Mouse (Mus musculus) brain, embryonic 14.5 days (tissue): ENCODE data around the gene Zzz3. TPM values are rescaled to one million over a fixed set of nuclear protein-coding genes. Genes with fewer than 3 reads are reported as not detected.

Source experiments
- DNase-seq: peaks from one replicate; pipeline ENCODE4 v3.0.0-alpha.2; 2011; ENCODE audit warnings: low read depth
- CTCF ChIP-seq: fragments of 200-500 bp; IDR thresholded peaks from 2 replicates; pipeline ENCODE4 v1.5.1; 2012; ENCODE audit warnings: inconsistent platforms, mild to moderate bottlenecking, moderate library complexity, borderline replicate concordance; ENCODE audit not compliant: insufficient read depth, insufficient read length; ENCODE audit errors: extremely low read depth
- POLR2A ChIP-seq: fragments of 200-500 bp; IDR thresholded peaks from 2 replicates; pipeline ENCODE4 v1.6.1; 2012; ENCODE audit warnings: mild to moderate bottlenecking, inconsistent platforms, borderline replicate concordance; ENCODE audit not compliant: poor library complexity, insufficient read depth, insufficient read length, severe bottlenecking; ENCODE audit errors: extremely low read depth
- polyA plus RNA-seq: library from polyadenylated mRNA; depleted of rRNA; stranded (reverse); fragments of >200 nt; gene quantifications from 2 replicates; pipeline ENCODE4 v1.2.3, GENCODE M21; 2012

Zzz3 gene
- polyA plus RNA-seq, 1 experiment: 33.7 TPM

DNA sequence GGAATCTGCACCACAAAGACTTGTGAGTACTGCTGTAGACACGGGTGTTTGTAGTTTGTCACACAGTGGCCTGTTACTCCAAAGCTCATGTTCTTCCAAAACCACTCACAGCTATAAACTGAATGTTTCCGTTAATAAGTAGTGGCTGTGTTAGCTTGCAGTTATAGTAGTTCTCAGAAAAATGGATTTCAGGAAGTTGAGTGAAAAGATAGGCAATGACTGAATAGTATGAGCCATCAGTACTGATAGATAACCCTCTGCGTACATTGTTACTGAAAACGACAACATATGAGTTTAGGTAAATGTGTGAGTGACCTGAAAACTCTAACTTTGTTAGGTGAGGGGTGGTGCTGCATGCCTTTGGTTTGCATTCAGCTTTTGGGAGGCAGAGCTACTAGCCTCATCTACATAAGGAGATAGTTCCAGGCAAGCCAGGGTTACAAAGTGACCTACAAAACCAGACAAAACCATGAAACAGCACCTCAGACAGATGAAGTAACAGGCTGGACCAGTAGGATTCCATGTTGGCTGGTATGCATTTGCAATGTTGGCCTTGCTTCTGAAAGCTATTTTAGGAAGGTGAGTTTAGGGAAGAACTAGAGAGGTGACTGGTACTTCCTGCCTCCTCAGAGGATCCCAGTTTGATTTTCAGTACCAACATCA, 10.8 kb downstream of the Zzz3 start:
- TF ChIP-seq POLR2A (no peak), CTCF (no peak)
- DNase-seq: no peak

DNA sequence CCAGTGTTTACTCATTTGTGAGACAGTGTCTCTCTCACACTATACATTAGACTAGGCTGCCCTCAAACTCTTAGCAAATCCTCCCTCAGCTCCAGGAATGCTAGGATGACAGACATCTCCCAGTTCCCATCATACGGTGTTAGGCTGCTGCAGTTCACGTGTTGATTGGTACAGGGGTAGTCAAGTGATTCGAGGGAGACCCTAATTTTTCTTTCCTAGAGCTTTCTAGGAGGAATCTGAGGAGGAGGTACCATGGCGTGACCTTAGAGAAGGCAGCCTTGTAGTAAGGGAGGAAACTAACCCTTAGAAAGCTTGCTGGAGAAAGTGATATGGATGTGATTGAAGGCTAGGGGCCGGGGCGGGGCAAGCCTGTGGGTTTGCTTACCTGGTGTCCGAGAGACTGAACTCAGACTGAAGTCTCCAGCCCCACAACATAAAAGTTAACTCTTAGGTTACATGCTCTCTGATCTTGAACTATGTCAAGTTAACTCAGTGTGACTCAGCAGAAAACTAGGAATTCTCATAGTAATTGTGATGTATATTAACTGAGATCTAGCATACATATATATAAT, 15.8 kb downstream of the Zzz3 start:
- no peak for DNase-seq
- no peak for TF ChIP-seq POLR2A
- no peak for TF ChIP-seq CTCF

DNA sequence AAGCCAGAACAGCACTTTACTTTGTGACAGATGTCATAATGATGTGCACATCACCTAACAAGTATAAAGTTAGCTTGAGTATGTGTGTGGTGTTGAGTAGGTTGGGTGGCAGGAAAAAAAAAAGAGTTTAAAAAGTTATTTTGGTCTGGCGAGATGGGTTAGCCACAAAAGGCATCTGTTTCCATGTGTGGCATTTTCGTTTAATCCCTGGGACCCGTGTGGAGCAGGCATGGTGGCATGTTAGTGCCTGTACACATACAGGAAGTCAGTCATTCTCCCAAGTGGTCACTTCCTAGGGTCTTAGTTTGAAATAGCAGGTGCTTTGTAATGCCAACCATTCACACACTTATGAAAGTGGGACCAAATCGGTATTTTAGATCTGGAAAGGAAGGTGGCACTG, 17.1 kb downstream of the Zzz3 start:
- no peak for TF ChIP-seq CTCF
- TF ChIP-seq POLR2A: no peak

DNA sequence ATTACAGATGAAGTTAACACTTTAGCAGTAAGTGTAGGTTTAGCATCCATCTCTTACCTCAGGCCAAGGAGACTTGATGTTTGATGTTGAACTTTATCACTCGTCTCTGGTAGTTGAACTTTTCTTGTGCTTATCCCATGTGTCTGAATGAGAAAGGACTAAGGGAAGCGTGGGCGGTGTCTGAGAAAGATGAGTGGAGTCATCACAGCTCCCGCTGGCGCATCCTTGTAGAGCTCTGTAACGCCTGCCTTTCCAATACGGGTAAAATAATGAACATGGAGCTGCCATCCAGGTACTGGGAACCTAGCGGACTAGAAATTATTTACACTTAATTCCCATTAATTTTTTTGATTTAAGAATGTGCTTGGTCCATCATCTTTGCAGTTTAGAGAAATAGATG, 33.7 kb downstream of the Zzz3 start:
- no peak for TF ChIP-seq CTCF
- TF ChIP-seq POLR2A: no peak
- DNase-seq: no peak

More for the DNA sequence above, 17.1 kb downstream of the Zzz3 start:
- no peak for DNase-seq

DNA sequence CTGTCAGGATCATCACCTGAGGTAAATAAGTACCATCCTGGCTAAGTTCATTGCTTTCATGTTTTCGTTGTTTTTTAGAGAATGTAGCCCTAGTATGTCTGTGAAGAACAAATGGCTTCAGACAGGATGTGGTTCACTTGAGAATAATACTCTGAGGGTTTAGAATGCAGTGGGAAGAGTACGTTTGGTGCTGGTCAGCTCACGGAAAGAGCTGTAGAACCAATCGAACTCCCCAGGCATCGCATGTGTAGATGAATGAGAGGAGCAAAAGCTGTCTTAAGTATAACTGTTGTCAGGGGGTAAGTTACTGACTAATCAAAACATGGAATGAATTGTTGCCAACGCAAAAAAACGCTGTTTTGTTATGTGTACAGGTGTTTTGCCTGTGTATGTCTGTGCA, 37.4 kb downstream of the Zzz3 start:
- DNase-seq: no peak
- TF ChIP-seq POLR2A: no peak
- no peak for TF ChIP-seq CTCF

DNA sequence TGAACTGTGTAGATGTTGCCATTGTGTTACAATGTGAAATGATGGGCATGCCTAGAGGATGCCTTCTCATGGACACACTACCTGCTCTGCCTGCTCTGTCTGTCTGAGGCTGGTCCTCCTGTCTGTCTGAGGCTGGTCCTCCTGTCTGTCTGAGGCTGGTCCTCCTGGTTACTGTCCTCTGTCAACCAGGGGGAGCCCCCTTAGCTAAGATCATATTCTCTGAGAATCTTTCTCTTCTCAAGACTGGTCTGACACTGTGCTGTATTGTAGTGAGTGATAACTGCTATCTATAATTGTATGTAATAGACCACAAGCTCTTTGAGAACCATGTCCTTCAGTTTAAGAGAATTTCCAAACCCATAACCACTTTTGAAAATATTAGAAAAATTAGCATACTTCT, 40.3 kb downstream of the Zzz3 start:
- DNase-seq: no peak
- no peak for TF ChIP-seq POLR2A
- TF ChIP-seq CTCF: no peak

DNA sequence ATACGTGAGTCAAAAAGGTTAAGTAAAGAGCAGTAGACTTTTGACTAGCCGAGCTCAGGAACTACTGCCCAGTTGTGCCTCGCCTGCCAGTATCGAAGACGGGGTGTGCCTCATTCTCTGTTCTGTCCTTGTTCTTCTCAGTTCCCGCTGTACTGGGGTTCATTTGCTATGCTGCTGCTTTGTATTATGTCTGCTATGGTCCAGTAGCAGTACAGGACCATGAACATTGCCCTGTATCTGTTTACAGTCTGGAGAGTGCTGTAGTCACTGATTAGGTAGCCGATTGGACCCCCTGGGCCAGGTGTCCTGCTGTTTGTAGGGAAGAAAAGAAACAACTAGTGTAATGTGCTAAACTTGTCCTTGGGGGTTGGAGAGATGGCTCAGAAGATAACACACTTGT, 42.8 kb downstream of the Zzz3 start:
- no peak for TF ChIP-seq CTCF
- TF ChIP-seq POLR2A: no peak
- DNase-seq: no peak

DNA sequence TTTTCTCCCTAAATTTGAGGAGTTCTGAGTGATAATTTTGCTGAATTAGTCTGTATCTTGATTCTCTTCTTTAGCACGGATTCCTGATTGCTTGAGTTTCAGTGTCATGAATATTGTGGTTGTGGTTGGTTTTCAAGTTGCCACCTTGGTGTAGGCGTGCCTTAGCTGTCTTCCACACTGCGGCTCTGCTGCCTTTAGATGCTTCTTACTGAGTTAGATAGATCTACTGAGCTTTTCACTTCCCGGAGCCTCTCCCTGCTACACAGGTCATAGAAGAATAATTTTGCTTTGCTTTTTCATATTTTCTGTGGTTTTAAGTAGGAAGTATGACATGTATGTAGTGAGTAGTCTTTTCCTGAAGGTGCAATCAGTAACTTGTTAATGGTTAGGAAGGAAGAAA, 47.5 kb downstream of the Zzz3 start:
- DNase-seq: no peak
- TF ChIP-seq POLR2A: no peak
- TF ChIP-seq CTCF: no peak

DNA sequence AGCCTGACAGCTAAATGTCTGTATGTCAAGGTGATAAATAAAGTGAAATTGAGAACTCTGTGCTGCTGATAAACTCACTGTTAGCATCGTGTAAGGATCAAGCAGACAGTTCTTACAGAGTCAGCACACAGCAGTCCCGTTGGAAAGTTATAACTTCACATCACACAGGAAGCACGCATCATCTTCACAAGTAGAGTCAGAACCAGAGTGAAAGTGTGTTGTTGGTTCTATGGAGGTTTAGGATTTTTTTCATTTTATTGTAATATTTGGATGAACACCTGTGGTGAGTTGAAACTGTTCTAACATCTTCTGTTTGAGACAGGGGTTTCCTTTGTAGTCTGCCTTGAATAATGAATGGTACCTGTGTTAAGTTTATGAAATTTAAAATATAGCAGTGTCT, 48.8 kb downstream of the Zzz3 start:
- TF ChIP-seq CTCF (no peak), POLR2A (no peak)
- no peak for DNase-seq

DNA sequence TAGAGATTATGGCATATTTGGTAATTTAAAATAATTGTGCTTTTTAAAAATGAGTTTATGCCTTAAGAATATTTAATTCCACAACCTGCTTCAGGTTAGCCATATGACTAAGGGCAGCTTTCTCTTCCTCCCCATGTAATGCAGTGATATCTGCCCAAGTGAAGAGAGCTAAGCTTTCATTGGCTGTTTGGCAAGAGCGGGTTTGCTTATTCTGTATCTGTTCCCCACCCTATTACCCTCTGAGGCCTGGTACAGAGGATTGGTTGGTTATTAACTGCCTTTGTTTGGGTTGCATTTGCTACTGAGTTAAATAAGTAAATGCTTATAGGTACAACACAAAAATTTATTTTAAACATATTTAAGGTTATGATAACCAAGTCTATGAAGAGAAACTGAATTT, 51.7 kb downstream of the Zzz3 start:
- DNase-seq: no peak
- no peak for TF ChIP-seq CTCF
- TF ChIP-seq POLR2A: no peak

DNA sequence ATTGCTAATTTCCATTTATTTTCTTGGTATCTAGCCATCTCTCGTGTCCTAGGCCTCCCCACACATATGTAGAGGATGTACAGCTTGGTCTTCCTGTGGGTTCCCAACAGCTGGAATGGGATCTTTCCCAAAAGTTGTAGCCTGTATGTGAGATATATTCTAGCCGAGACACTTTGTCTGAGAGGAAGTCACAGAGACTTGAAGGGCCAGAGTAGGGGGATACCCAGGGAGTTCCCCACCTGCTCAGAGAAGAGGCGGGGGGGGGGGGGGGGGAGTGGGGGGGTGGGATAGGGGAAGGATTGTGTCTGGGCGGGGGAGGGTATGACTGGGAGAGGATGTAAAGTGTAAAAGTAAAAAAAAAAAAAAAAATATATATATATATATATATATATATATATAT, 57.9 kb downstream of the Zzz3 start:
- no peak for TF ChIP-seq CTCF
- no peak for TF ChIP-seq POLR2A
- DNase-seq: no peak
